Mouse (Mus musculus): ENCODE measurements around the gene Gtf3c1. TPM values are rescaled to one million over a fixed set of nuclear protein-coding genes. Genes with fewer than 3 reads are reported as not detected.
A peak's percentile ranks its signal among the peaks of the same experiment; 100 is the strongest.

Gtf3c1 gene
- total RNA-seq (2021): 10 to 100 TPM; 87.1 to 93.0 TPM

GRCm38 (mm10) chr7:125707593-125708022, at the start of gene Gtf3c1, which contains the start of gene D430042O09Rik:
Gene Gtf3c1, minus strand, starts transcription at chr7:125707780.
Gene D430042O09Rik, plus strand, starts transcription at chr7:125707888.
- peak; percentile 100 for DNase-seq
- intact Hi-C loops (cut with DNase I): no loop called here

DNA sequence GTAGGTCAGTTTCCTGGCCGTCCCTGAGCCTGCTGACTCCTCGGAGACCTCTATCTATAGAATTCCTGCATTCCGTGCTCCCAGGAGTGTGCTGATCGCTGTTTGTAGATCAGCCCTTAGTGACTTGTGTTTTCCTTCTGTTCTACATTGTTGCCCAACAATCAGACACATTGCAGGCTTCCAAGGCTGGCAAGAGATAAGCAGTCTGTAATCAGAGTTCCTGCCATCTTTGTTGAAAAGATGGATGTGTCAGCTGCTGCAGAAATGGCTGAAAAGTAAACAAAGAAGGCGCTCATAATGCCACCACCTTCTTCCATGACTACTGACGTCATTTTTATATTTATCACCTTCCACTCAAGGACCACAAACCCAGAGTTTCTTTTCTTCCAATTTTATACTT, 49.2 kb upstream of the Gtf3c1 start:
- DNase-seq: no peak
- intact Hi-C loops (cut with DNase I): no loop called here

DNA sequence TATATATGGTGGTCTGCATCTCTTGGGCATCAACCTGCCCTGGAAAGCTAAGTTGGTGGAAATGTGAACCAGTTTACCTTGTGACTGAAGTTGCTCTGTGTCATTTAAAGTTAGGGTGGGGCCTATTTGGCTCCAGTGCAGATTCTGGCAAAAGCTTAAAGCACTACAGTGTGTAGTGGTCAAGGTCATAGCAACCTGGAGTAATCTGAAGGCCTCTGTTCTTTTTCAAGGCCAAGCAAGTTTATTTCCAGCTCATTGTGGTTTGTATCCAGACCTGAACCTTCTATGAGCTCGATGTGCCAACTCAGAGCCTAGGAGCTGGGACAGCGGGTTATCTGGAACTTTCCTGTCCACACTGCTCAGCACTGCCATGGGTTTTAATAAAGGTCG, 45.7 kb upstream of the Gtf3c1 start:
- no peak for DNase-seq
- intact Hi-C loops (cut with DNase I): no loop called here

GRCm38 (mm10) chr7:125752699-125753325, 45.2 kb upstream of the Gtf3c1 start:
- intact Hi-C loops (cut with DNase I): no loop called here
- no peak for DNase-seq

DNA sequence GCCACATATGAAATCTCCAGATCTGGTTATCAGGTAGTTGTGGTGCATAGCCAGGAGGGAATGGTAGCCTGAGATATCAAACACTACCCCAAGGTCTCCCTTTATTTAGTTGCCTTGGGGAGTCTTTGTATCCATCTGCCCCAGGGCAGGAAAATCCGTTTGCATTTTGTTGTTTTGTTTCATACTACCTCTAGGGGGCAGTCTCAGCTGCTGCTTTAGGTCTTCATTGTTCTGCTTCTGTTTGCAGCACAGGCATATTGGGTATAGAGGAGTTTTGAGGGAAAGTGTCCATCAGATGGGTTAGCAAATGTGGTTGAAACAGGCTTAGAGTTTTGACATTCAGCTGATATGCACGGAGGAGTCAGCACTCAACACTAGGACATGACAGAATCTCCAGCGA, 40.6 kb upstream of the Gtf3c1 start:
- no peak for DNase-seq
- intact Hi-C loops (cut with DNase I): no loop called here

- peak; percentile 20 for DNase-seq
- intact Hi-C loops (cut with DNase I): no loop called here
Observed at GRCm38 (mm10) chr7:125747316-125747690, 39.7 kb upstream of the Gtf3c1 start.

DNA sequence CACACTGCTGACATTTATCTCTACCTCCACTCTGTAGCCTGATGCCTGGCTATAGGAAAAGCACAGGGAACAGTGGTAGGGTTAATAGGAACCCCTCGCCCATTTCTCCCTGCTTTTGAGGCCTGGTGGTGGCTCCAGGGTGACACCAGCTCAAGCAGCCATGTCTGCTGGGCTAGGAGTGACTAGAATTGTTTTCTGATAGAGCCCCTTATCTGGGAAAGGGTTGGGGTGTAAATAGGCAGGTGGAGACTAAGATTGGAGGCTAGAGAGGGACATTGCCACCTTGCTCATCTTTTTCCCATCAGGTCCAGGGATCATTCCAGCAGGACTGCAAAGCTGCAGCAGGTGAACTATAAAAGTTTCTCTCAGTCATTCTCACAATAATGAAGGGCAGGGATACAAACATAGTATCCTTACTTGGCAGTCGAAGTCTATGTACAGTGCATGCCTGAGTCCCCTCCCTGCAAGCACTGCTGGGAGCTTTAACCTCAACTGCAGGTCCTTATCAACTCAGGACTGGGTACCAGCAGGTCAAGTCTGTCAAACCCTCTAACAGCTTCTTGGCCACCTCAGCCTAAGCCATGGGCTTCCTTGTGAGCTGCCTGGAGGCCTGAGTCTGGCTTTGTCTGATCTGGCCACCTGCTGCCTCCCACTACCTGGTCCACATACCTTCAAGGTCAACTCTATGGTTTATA, 39.2 kb upstream of the Gtf3c1 start:
- no peak for DNase-seq
- intact Hi-C loops (cut with DNase I): no loop called here

GRCm38 (mm10) chr7:125744774-125745173, 37.2 kb upstream of the Gtf3c1 start:
- intact Hi-C loops (cut with DNase I): no loop called here
- no peak for DNase-seq

DNA sequence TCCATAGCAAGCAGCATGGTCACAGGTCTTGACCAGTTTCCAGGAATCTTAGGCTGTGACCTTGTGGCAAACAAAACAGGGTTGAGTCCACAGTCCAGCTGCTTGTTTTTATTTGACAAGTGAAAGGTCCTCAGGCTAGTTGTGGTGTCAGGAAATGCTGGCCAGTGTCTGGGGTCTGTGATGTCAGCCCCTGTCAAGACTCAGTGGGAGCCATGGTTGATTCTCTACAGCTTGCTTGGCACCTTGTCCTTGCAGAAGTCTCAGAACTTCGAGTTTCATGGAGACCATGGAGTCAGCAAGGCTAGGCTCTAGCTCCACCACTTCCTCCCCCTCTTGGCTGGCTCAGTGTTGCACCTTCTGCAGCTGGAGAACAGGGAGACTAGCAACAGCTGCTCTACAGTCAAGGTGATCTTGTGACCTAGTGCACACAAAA, 33.7 kb upstream of the Gtf3c1 start:
- intact Hi-C loops (cut with DNase I): no loop called here
- no peak for DNase-seq

- intact Hi-C loops (cut with DNase I): no loop called here
- no peak for DNase-seq
Observed at GRCm38 (mm10) chr7:125740521-125740920, 32.9 kb upstream of the Gtf3c1 start.

DNA sequence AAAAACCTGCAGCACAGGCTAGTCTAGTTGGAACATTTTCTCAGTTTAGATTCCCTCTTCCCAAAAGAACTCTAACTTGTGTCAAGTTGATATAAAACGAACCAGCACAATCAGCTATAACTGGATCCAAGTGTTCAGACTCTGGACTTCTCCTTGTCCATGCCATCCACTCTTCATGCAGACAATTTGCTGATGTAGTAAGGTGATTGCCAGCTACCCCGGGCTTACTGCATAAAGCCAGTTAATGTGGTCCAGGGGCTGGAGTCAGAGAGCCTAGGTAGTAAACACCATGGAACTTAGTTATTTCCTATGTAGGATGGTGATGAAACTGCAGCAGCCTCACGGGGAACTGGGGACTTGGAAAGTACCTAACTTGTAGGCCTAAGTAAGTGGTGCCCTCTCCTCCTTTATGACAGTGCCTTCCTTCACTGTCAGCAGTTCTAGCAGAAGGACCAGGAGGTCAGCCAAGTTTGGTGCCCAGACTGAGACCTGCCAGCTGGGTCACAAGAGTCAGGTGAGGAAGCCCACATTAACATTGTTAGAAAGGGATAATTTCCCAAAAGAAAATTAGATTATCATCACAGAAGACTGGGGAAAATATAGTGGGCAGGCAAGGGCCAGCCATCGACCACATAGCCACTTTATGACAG, 28.9 kb upstream of the Gtf3c1 start:
- intact Hi-C loops (cut with DNase I): no loop called here
- no peak for DNase-seq

GRCm38 (mm10) chr7:125733791-125734190, 26.2 kb upstream of the Gtf3c1 start:
- DNase-seq: no peak
- intact Hi-C loops (cut with DNase I): no loop called here

DNA sequence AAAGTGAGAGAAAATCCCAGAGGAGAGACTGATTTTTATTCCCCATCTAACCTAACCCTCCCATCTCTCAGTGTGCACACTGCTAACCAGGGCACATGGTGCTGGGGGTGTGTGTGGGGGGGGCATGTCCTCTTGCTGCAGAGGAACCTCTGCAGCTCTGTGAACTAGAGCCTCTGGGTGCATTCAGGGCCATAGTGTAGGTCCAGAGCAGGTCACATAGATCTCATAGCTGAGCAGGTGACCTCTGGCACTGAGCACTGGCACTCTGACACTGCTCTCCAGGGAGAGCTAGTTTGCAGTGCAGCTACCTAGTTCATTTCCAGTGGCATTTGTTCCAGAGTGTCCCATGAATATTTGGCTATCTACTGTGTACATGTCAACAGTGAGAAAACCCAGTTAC, 24.1 kb upstream of the Gtf3c1 start:
- intact Hi-C loops (cut with DNase I): no loop called here

DNA sequence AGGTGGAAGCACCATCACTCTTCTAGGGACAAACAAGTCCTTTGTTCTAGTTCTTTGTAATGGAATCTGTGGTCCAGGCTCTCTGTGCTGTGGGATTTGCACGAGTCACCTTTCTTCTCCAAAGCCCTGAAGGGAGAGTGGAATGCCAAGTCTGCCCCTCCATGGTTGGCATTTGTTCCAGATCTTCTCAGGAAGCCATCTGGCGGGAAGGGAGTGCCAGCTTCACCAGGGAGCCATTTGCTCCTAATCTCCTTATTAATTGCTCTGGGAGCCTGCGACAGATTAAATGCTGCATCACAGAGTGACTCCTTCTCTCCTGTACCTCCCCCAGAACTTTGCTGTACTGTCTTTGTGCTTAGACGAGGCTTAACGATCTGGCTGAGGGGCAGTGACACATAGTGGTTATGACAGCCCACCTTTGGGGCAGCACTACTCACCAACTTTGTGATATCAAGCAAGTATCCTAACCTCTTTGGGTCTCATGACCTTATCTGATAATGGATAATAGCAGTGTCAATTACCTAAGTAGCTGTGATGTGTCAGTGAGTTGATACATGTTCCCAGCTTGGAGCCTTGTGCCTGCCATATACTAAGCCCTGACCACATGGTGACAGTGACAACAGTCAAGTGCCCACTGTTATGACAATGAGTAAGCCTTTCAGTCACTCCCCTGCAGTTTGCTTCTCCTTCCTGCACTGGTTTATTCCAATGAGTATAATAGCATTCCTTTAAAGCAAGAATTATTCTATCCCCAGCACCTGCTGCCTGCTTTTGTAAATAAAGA, 15.8 kb upstream of the Gtf3c1 start:
- peak; percentile 87 for DNase-seq
- intact Hi-C loops (cut with DNase I): loop anchor here (10.0 kb wide), 1 partner anchor 361 kb away; the partner anchor contains the start of gene Gsg1l

More for the DNA sequence above, 24.1 kb upstream of the Gtf3c1 start:
- DNase-seq: no peak

DNA sequence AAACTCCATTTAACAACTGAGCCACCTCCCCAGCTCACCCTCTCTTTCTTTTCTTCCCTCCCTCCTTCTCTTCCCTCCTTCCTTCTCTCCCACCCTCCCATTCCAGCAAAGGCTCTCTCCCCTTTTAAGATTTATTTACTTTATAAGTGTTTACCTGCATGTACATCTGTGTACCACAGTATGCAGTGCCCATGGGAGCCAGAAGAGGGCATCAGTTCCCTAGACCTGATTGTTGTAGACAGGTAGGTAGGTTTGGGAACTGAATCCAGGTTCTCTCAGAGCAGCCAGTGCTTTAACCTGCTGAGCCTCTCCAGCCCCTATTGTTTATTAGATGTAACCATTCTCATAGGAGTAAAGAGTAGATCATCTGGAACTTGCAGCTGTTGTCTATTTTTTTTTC, 14.5 kb upstream of the Gtf3c1 start:
- intact Hi-C loops (cut with DNase I): loop anchor here (10.0 kb wide), 1 partner anchor 363 kb away; the partner anchor contains the start of gene Gsg1l
- DNase-seq: no peak

GRCm38 (mm10) chr7:125721033-125721432, 13.5 kb upstream of the Gtf3c1 start:
- intact Hi-C loops (cut with DNase I): loop anchor here (10.0 kb wide), 1 partner anchor 364 kb away; the partner anchor contains the start of gene Gsg1l

DNA sequence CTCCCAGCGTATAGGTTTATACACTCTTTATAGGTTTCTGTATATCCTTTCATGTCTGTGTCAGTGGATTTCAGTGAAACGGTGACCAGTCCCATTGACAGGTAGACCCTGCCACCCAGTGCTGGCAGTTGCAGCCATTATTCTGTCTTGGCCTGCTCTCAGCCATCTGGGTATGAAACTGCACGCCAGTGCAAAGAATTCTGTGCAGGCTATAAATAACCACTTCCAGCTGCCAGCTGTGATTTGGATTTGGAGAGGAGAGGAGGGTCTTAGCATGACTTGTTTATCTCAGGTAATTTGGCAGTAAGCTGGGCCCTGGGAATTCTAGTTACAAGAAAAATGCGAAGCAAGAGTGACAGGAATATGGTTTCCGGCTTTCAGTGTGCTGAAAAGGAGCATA, 12.8 kb upstream of the Gtf3c1 start:
- DNase-seq: no peak
- intact Hi-C loops (cut with DNase I): loop anchor here (10.0 kb wide), 1 partner anchor 364 kb away; the partner anchor contains the start of gene Gsg1l

More at GRCm38 (mm10) chr7:125721033-125721432, 13.5 kb upstream of the Gtf3c1 start:
- no peak for DNase-seq

DNA sequence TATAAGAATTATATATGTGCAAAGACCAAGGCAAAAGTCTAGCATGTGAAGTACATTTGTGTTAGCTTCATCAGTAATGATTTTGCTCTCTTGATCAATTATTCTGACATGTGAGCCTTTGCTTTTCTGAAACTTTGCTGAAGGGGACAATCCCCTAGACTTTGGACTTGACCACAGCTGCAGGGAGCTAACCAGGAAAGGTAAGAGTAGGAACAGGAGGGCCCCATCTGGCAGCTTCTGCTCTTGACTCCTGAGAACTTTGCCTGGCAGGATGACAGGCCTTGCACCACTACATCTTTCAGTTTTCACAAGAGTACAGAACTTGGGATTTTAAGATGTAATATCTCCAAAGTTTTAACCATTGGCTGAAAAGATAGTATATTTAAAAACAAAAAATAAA, 10.0 kb upstream of the Gtf3c1 start:
- DNase-seq: no peak
- intact Hi-C loops (cut with DNase I): no loop called here

DNA sequence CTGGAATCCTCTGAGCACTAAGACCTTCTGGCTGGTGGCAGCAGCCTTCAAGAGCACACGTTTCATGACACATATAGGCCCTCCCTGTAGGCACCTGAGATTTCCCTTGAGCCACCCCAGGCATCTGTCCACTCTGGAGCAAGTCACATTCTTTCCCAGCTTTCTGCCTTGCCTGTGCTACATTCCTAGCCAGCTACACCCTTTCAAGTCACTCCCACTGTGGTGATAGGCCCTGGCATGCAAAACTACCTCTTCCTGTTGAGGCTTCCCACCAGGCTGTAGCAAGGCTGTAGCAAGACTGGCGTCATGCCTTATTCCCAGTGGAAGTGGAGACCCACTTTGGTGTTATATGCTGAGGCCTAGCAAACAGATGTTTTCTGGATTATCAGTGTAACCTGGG, 9.1 kb upstream of the Gtf3c1 start:
- intact Hi-C loops (cut with DNase I): no loop called here
- DNase-seq: no peak

GRCm38 (mm10) chr7:125714803-125715202, 7.2 kb upstream of the Gtf3c1 start:
- intact Hi-C loops (cut with DNase I): no loop called here
- DNase-seq: no peak

Data from left cerebral cortex, postnatal 4 days (tissue).